Mouse (Mus musculus): ENCODE data around the gene Fbxl2.
A peak's percentile ranks its signal among the peaks of the same experiment; 100 is the strongest.
"Not testable (repeated sequence)": the region's sequence is repeated elsewhere in the genome, so short reads cannot be mapped to it uniquely, and the experiment has no call there.

Fbxl2 gene

GRCm38 (mm10) chr9:114046028-114046427 lies at the start of gene Fbxl2:
TSS of gene Fbxl2 (minus strand) at chr9:114046191.
- DNase-seq (ENCODE audit: low read depth): no peak

- no peak for DNase-seq (ENCODE audit: low read depth)
Observed at GRCm38 (mm10) chr9:114094854-114095253, 48.9 kb upstream of the Fbxl2 start.

- DNase-seq (ENCODE audit: low read depth): not testable (repeated sequence)
Observed at GRCm38 (mm10) chr9:114092188-114092587, 46.2 kb upstream of the Fbxl2 start.

GRCm38 (mm10) chr9:114088885-114089284 lies 42.9 kb upstream of the Fbxl2 start:
- DNase-seq (ENCODE audit: low read depth): not testable (repeated sequence)

GRCm38 (mm10) chr9:114087106-114087815 lies 41.3 kb upstream of the Fbxl2 start:
- no peak for DNase-seq (ENCODE audit: low read depth)

GRCm38 (mm10) chr9:114086422-114086821 lies 40.4 kb upstream of the Fbxl2 start:
- DNase-seq (ENCODE audit: low read depth): no peak

- DNase-seq (ENCODE audit: low read depth): no peak
Observed at GRCm38 (mm10) chr9:114073681-114074080, 27.7 kb upstream of the Fbxl2 start.

- DNase-seq (ENCODE audit: low read depth): no peak
Observed at GRCm38 (mm10) chr9:114069372-114069771, 23.4 kb upstream of the Fbxl2 start.

GRCm38 (mm10) chr9:114068494-114069053 lies 22.6 kb upstream of the Fbxl2 start:
- DNase-seq (ENCODE audit: low read depth): no peak

GRCm38 (mm10) chr9:114057090-114057796 lies 11.3 kb upstream of the Fbxl2 start, which contains the start of gene Susd5:
TSS of gene Susd5 (plus strand) at chr9:114057140.
- DNase-seq (ENCODE audit: low read depth): no peak

GRCm38 (mm10) chr9:114052866-114053265 lies 6.9 kb upstream of the Fbxl2 start:
- no peak for DNase-seq (ENCODE audit: low read depth)

GRCm38 (mm10) chr9:114052031-114052430 lies 6.0 kb upstream of the Fbxl2 start:
- no peak for DNase-seq (ENCODE audit: low read depth)

GRCm38 (mm10) chr9:114050778-114051177 lies 4.8 kb upstream of the Fbxl2 start:
- DNase-seq (ENCODE audit: low read depth): no peak

GRCm38 (mm10) chr9:114050106-114050505 lies 4.1 kb upstream of the Fbxl2 start:
- no peak for DNase-seq (ENCODE audit: low read depth)

- DNase-seq (ENCODE audit: low read depth): no peak
Observed at GRCm38 (mm10) chr9:114046676-114047075, 685 bp upstream of the Fbxl2 start.

- DNase-seq (ENCODE audit: low read depth): no peak
Observed at GRCm38 (mm10) chr9:114044446-114044845, 1.5 kb downstream of the Fbxl2 start.

- DNase-seq (ENCODE audit: low read depth): no peak
Observed at GRCm38 (mm10) chr9:114042490-114042889, 3.5 kb downstream of the Fbxl2 start.

- no peak for DNase-seq (ENCODE audit: low read depth)
Observed at GRCm38 (mm10) chr9:114040945-114041344, 5.0 kb downstream of the Fbxl2 start.

- peak; percentile 70 for DNase-seq (ENCODE audit: low read depth)
Observed at GRCm38 (mm10) chr9:114026261-114026934, 19.6 kb downstream of the Fbxl2 start.

- DNase-seq (ENCODE audit: low read depth): no peak
Observed at GRCm38 (mm10) chr9:114025846-114026245, 20.1 kb downstream of the Fbxl2 start.

GRCm38 (mm10) chr9:114025182-114025581 lies 20.8 kb downstream of the Fbxl2 start:
- no peak for DNase-seq (ENCODE audit: low read depth)

- no peak for DNase-seq (ENCODE audit: low read depth)
Observed at GRCm38 (mm10) chr9:114022141-114022540, 23.9 kb downstream of the Fbxl2 start.
